Mouse (Mus musculus) megakaryocyte, embryonic 14.5 days (primary cell): Measurements from ENCODE around the gene Raet1e.

Experiments
- FLI1 ChIP-seq: IDR thresholded peaks from 2 replicates; pipeline ENCODE4 v1.6.1; 2012; ENCODE audit warnings: low read length, inconsistent platforms, mixed read lengths
- GATA1 ChIP-seq: IDR thresholded peaks from 3 replicates; pipeline ENCODE4 v1.6.1; 2012; ENCODE audit warnings: mixed read lengths, low read length, inconsistent platforms, borderline replicate concordance

DNA sequence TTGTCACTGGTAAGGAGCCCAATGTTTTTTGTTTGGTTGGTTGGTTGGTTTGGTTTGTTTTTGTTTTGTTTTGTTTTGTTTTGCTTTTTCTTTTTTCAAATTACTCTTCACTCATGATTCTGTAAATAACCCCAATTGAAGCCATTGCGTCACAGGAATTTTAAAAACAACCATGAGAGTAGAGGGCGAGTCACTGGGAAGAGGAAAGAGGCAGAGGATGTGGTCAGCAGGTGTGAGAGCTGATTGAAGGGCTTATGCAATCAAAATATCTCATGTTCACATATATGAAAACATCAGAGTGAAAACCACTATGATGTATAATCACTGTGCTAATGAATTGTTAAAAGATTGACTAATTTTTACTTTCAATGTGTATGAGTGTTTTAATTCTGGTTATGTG is 141.0 kb downstream of the Raet1e start:
- TF ChIP-seq FLI1, result no peak
- TF ChIP-seq GATA1, result no peak
